Mouse (Mus musculus): Measurements from ENCODE around the gene Egfl8. TPM values are rescaled to one million over a fixed set of nuclear protein-coding genes. Genes with fewer than 3 reads are reported as not detected.

Egfl8 gene
- polyA plus RNA-seq, 2 experiments from 2014 or later = 1.9 to 2.8 TPM

DNA sequence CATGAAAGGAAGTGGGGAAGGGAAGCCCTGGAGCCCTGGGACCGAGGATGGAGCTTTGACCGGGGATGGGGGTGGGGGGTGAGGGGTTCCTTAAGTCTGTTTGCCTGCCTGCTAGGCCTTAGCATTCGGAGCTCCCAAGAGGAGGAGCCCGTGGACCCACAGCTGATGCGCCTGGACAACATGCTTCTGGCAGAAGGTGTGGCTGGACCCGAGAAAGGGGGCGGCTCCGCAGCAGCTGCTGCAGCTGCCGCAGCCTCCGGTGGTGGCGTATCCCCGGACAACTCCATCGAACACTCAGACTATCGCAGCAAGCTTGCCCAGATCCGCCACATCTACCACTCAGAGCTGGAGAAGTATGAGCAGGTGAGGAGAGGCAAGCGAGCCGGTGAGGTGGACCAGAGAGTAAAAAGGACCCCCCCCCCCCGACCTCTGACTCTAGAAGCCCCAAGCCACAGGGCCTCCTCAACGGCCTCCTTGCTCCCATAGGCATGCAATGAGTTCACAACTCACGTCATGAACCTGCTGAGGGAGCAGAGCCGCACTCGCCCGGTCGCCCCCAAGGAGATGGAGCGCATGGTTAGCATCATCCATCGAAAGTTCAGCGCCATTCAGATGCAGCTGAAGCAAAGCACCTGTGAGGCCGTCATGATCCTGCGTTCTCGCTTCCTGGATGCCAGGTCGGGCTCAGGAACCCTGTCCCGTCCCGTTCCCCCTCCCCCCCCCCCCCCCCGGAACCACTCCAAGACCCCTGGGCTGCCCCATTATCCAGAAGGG lies 21.8 kb downstream of the Egfl8 start:
- ATAC-seq = no peak

DNA sequence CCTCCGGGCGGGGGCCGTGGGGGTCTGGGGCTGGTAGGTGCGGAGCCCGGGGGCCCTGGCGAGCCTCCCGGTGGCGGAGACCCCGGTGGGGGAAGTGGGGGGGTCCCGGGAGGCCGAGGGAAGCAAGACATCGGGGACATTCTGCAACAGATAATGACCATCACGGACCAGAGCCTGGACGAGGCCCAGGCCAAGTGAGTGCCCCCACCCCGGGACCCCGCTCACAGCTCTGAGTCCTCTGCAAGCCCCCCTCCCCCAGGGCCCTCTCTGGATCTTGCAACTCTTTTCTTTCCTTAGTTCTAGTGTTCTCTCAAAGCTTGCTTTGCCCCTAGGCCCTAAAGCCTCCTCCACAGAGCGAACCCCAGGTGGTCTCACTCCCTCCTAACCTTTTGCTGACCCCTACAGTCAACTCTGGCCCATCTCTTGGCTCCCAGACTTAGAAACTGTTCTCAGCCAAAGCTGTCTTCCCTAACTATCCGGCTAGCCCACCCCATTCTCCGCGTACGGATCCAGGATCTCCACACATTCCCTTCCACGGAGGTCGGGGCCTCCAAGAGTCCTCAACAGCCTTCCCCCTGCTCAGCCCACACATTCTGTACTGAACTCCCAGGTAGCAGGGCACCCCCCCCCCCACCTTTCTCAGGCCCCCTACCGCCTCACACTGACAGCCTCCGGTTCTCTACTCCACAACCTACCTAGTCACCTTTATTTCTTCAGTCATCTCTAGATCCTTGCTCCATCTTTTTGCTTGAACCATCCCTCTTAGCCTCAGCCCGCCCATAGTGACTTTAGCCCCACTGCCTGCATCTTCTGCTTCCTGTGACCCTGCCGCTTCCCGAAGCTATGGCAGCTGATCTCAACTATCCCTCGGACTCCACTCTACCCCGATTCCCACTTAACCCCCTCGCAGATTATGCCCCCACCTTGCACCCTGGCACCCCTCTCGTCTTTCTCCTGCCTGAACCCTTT lies 22.9 kb downstream of the Egfl8 start:
- no peak for ATAC-seq

DNA sequence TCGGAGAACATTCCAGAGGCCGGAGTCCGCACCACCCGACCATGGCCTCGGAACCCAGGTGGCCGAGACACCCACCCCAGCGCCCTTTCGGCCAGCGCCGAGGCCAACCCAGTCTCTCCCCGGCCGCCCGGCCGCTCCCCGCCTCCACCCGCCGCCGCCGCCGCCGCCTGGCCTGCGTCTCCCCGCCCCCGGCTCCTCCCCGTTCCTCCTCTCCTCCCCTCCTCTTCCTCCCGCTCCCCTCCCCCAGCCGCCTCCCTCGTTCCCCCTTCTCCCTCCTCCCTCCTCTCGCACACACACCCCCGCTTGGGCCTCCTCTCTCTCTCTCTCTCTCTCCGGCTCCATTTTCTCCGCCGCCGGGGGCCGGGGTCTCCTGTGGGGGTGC lies 23.8 kb downstream of the Egfl8 start:
- peak; percentile 48 for ATAC-seq

DNA sequence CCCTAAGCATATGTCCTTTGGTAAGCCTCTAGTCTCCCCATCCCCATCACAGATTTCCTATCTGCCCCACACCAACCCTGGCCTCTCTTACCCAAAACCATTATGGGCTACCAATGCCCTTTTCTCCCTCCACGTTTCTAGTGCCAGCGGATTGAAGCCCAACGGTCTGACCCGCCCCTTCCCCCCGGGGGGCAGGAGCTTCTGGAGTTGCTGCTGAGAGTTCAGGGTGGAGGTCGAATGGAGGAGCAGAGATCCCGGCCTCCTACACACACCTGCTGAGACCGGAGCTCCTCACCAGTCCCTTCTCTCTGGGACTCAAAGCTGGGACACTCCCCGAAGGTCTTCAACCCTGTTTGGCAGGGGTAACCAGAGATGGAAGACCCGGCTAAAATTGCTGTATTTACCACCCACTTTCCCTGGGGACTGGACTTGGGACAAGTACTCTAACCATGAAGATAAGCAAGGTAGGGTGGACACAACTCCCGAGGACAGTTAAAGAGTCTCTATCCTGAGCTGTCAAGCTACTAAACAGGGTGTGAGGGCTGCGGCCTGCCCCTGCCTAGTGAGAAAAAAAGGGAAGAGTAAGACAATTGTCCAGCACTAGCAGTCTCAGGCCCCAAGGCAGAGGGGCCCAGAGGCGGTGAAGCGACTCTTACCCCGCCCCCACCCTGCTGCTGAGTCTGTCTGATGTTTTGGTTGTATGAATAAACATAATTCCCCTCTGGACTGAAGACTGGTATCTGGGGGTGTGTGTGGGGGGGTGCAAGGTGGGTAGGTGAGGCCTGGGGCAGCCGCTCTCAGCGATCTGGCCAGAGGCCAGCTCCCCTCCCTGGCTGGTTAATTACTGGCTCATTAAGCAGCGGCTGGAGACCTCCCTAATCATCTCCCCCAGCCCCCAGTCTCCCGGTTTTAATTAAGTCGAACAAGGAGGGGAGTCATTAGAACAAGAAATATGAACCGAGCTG lies 24.5 kb downstream of the Egfl8 start, which contains the start of gene Pbx2:
Gene Pbx2, plus strand, starts transcription at position 238 of the 965 bp plus-strand sequence.
- ATAC-seq = no peak

DNA sequence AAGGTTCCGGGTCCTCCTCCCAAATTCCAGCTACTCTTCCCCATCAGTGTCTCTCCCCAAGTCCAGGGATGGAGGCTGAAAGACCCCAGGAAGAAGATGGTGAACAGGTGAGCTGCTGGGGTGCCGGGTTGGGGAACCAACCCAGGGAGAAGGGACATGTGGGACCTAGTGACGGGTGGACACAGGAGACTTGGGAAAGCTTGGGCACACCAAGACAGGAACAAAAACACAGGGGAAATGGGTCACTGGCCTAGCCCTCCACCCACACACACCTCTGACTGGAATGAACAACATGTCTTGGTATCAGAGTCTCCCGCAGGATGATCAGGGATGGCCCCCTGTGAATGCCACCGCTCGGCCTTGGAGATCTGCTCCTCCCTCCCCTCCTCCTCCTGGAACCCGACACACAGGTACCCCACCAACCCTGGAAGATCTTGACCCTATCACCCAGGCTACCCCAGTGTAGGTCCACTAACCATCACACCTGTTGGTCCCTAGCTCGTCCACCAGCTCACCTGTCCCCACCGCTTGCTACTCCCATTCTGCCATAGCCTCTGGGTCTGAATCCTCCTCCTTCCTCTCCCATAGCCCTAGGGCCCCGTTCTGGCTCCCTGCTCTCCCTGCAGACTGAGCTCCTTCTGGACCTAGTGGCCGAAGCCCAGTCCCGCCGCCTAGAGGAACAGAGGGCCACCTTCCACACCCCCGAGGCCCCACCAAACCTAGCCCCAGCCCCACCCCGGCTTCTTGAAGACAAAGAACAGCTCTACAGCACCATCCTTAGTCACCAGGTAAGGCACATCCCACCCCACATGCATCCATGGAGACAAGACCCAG lies 25.4 kb downstream of the Egfl8 start:
- ATAC-seq = no peak

DNA sequence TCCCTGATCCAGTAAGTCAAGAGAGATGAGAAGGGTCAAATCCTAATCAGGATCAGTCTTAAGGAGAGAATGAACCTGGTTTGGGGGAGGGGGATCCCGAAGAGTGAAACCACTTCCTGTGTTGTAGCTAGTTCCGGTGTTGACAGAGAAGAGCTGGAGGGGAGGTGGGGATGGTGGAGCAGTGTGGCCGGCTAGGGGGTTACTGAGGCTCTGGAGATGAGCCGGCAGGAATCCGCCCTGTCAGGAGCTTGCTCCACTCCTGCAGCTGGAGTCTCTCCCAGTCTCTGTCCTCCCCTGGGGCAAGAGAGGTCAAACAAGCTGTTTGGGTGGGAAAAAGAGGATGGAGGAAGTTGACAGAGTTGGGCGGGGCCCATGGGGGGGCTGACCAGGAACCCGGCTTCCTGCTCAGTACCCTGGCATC lies 26.1 kb downstream of the Egfl8 start, which contains the start of gene Gpsm3:
Gene Gpsm3, plus strand, starts transcription at position 126 of the 421 bp plus-strand sequence.
- peak; percentile 51 for ATAC-seq

DNA sequence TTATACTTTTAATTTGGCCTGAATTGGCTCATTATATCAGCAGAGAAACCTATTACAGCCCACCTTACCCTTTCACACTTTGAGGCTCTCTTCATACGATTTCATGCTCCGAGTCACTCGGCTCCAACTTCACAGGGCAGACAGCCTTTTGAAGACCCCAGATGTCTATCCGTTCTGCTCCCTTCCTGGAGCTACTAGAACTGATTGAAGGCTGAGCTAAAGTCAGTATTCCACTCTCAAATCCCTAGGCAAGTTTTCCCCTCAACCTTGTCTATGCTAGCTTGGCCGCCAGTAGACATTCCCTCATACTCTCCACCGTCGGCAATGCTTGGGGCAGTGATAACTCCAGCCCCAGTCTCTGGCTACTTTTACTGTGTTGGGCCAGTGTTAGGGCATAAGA lies 26.6 kb downstream of the Egfl8 start:
- ATAC-seq = no peak

DNA sequence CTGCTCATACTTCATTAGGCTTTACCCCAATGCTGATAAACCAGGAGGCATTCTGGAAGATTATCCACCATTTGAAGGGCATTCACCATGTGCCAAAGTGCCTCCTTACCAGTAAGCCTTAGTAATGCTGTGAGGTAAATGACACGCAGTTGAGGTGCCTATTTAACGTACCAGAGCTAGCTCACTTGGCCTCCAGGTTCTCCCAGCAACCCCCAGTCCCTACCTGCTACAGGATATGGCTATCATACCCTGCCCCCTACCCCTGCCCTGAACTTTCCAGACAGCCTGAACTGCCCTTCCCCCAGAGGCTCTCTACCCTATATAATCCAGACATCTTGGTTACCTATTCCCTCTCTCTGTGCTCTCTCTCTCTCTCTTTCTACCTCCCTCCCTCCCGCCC lies 27.0 kb downstream of the Egfl8 start:
- no peak for ATAC-seq

DNA sequence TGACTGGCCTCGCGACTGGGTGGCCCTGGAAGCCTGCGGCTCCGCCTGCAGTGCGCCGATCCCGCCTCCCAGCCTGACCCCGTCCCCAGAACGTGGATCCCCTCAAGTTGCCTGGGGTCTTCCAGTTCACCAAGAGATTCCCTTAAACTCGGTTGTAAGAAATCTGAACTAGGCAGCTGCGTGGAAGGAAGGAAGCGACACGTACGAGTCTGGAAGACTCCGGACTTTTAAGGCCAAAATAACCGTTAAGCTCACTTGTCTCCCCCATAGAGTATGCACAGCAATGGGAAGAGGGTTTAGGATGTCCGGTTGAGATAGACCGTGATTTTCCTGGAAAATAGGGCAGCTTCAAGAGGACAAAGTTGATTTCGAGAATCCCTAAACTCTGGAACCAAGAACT lies 28.0 kb downstream of the Egfl8 start:
- ATAC-seq = no peak

DNA sequence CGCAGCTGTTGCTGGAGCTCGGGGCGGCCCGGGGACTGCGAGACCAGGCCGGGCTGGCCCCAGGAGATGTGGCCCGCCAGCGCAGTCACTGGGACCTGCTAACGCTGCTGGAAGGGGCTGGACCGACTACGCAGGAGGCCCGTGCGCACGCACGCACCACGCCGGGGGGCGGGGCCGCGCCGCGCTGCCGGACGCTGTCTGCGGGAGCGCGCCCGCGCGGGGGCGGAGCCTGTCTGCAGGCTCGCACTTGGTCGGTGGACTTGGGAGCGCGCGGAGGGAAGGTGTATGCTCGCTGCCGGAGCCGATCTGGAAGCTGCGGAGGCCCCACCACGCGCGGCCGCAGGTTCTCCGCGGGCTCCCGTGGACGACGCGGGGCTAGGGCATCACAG lies 28.4 kb downstream of the Egfl8 start:
- peak; percentile 77 for ATAC-seq

DNA sequence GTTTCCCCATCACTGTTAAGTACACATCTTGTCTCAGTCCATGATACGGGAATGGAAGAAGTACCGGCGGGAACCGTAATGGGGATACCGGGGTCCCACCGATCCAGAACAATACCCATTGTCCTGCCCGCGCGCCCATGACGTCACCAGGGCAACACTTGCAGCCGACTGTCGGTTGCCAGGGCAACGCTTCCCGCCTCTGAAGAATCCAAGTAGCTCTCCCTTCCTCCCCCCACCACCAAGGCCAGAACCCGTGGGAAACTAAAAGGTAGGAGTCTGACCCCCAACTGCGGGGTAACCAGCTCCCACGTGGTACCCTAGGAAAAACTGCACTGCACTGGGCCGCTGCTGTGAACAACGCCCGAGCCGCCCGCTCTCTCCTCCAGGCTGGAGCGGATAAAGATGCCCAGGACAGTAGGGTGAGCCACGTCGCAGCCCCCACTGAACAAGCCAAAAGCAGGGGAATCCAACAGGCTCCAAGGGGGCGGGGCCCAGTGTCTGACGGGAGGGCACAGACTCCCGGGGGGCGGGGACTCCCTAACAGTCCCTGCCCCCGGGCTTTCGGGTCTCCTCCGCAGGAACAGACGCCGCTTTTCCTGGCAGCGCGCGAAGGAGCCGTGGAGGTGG lies 28.9 kb downstream of the Egfl8 start:
- peak; percentile 60 for ATAC-seq

DNA sequence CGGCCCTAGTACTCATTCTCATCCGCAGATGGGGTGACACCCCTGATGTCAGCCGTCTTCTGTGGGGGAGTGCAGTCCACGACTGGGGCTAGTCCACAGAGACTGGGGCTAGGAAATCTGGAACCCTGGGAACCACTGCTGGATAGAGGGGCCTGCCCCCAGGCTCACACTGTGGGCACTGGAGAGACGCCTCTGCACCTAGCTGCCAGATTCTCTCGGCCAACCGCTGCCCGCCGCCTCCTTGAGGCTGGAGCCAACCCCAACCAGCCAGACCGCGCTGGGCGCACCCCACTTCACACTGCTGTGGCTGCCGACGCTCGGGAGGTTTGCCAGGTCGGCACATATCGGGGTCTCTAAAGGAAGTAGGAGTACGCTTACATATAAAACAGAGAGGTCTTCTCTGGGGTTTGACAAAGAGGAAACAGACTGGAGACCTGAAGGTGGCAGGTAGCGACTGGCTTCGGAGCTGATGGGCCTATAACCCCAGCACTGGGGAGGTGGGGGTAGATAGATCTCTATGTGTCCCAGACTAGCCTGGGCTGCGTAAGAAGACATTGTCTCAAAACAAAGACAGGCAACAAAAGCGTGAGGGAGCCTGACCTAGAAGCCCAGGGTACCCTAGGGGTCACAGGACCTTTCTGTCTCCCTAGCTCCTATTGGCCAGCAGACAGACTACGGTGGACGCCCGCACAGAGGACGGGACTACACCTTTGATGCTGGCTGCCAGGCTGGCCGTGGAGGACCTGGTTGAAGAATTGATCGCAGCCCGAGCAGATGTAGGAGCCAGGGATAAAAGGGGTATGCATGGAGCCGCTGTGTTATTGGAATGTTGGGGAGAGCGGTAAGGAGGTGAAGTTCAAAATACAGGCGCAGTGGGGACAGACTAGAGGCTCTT lies 29.6 kb downstream of the Egfl8 start:
- ATAC-seq = no peak

DNA sequence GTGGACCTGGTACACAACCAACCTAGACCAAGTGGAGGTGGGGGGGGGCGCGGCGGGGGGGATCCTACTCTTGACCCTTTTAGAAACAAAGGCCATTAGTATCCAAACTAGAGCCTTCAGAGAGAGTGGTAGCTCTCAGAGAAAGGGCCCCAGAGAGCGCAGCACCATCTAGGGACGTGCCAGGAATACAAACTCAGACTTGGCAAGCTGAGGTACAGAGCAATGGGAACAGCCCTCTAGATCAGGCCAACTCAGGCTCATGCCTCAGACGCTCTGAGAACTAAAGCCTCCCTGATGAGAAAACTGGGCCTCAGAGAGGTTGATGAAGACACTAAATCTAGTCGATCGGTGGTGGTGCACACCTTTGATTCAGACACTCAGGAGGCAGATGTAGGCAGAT lies 30.6 kb downstream of the Egfl8 start:
- no peak for ATAC-seq

DNA sequence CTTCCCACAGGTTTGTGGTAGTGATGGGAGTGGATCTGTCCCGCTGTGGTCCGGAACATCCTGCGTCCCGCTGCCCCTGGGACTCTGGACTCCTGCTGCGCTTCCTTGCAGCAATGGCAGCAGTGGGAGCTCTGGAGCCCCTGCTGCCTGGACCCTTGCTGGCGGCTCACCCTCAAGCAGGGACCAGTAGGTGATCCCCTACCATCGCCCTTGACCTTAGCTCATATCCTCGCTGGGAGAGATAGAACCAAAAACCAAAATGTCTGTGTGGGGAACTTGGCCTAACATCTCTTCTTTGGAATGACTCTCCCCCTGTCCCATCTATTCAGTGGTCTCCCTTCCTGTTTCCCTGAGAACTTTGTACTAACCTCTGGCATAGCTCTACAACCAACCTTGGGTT lies 32.0 kb downstream of the Egfl8 start:
- no peak for ATAC-seq

DNA sequence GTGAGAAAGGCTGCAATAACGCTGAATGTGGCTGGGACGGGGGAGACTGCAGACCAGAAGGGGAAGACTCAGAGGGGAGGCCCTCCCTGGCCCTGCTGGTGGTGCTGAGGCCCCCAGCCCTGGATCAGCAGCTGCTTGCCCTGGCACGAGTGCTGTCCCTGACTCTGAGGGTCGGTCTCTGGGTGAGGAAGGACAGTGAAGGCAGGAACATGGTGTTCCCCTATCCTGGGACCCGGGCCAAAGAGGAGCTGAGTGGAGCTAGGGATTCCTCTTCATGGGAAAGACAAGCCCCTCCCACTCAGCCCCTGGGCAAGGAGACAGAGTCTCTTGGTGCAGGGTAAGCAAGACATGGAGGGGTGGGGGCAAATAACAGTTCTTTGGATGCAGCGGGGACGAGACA lies 32.4 kb downstream of the Egfl8 start:
- ATAC-seq = no peak

DNA sequence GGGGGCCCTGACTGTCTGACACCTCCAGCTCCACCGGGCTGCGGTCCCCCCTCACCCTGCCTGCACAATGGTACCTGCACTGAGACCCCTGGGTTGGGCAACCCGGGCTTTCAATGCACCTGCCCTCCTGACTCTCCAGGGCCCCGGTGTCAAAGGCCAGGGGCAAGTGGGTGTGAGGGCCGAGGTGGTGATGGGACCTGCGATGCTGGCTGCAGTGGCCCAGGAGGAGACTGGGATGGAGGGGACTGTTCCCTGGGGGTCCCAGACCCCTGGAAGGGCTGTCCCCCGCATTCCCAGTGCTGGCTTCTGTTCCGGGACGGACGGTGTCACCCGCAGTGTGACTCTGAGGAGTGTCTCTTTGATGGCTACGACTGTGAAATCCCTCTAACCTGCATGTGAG lies 33.2 kb downstream of the Egfl8 start:
- ATAC-seq = no peak

DNA sequence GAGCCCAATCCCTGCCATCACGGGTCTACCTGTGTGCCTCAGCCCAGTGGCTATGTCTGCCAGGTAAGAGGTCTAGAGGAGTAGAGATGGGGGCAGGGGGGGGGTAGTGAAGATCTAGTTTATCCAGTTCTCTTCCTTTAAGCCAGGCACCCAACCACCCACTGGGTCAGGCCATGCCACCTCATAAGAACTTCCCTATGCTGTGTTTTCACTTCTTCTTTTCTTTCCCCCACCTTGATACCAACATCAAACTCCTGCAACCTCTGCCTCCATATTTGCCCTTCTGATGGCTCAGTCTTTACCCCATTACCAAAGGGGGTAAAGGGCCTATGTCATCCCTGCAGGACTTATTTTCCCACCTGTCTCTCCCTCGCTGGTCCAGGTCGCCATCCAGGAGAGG lies 37.7 kb downstream of the Egfl8 start:
- no peak for ATAC-seq

DNA sequence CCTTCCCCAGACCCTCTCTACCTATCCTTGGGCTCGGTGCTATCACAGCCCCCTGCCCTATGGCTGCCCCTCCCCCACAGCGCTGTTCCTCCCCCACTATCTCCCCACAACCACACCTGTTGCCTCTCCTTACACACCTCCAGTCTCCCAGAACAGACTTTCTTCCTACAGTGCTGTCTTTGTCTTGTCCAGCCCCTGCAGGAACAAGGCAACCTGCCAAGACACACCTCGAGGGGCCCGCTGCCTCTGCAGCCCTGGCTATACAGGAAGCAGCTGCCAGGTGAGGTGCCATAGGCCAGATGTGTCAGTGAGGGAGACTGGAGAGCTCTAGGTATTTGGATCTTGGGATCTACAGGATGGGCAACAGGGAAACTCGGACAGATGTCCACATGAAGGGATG lies 39.2 kb downstream of the Egfl8 start:
- no peak for ATAC-seq

DNA sequence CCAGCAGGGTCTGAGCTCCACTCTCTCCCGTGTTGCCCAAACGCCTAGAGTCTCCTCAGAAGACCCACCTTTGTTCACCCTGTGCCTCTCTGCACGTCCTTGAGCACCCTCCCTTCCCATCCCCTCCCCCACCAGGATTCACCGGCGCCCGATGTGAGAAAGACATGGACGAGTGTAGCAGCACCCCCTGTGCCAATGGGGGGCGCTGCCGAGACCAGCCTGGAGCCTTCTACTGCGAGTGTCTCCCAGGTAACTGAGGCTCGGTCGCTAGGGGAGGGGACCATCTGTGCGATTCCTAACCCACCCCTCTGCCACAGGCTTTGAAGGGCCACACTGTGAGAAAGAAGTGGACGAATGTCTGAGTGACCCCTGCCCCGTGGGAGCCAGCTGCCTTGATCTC lies 43.4 kb downstream of the Egfl8 start:
- ATAC-seq = no peak

DNA sequence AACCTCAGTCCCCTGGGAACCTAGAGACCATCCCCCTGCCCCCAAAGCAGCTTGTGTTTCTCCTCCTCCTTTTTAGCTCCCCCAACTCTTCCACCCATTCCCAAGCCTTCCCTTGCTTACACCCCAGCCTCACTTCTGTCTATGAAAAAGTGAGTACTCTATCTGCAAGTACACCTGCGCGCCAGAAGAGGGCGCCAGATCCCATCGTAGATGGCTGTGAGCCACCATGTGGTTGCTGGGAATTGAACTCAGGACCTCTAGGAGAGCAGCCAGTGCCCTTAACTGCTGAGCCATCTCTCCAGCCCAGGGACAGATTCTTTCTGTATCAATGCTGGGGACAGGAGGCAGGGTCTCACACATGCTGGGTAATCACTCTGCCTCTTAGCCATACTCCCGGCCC lies 43.9 kb downstream of the Egfl8 start:
- ATAC-seq = no peak

Data from CD4-positive, CD25-positive, alpha-beta regulatory T cell, adult 4 months (primary cell).